Mouse (Mus musculus) C2C12 (cell line): ENCODE results near the gene Gse1.

ENCODE experiments used
- CEBPB ChIP-seq: IDR thresholded peaks from one replicate; pipeline ENCODE4 v1.6.1; 2011; ENCODE audit warnings: low read depth, mild to moderate bottlenecking, control low read depth, moderate library complexity
- CTCF ChIP-seq: IDR thresholded peaks from one replicate; pipeline ENCODE4 v1.5.1; 2011; ENCODE audit not compliant: control insufficient read depth, insufficient read depth, insufficient read length
- FOSL1 ChIP-seq: IDR thresholded peaks from one replicate; pipeline ENCODE4 v1.8.0; 2011; ENCODE audit warnings: mild to moderate bottlenecking, low read length; ENCODE audit not compliant: poor library complexity, insufficient read depth, severe bottlenecking
- MAX ChIP-seq: IDR thresholded peaks from one replicate; pipeline ENCODE4 v1.6.1; 2011; ENCODE audit warnings: mild to moderate bottlenecking, control low read depth
- MYOD1 ChIP-seq: IDR thresholded peaks from one replicate; pipeline ENCODE4 v1.6.1; 2011; ENCODE audit warnings: low read depth; ENCODE audit not compliant: control insufficient read depth, insufficient read length
- MYOG ChIP-seq: IDR thresholded peaks from one replicate; pipeline ENCODE4 v1.6.1; 2011; ENCODE audit not compliant: control insufficient read depth, insufficient read length; ENCODE audit errors: extremely low read depth
- USF1 ChIP-seq: IDR thresholded peaks from one replicate; pipeline ENCODE4 v1.6.1; 2011; ENCODE audit warnings: low read depth, mild to moderate bottlenecking, control low read depth, moderate library complexity

DNA sequence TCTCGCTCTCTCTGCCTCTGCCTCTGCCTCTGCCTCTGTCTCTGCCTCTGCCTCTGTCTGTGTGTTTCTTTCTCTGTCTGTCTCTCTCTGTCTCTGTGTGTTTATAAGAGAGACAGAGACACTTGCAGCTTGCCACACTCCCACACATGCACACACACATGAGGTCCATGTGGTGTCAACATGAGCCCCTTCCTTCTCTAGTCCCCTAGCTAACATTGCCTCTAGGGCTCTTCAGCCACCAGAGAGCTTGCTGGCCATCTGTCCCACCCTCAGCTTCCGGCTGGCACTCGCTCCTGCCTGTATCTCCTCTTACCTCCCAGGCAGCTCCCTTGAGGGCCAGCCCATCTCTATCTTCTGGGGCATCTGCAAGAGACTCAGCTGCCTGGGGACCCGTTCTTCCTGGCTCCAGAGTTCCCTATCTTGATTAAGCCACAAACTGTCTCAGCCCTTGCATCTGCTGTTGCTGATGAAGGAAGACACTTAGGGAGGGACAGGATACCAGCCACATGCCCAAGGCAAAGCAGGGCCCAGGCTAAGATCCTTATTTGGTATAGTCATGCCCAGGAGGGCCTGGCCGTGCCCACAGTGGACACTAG lies 97.0 kb downstream of the Gse1 start:
- TF ChIP-seq CTCF (no peak), MYOG (no peak), MAX (no peak), FOSL1 (no peak), USF1 (no peak), MYOD1 (no peak), CEBPB (no peak)
